Mouse (Mus musculus) megakaryocyte, embryonic 14.5 days (primary cell): ENCODE measurements around the gene Ints4.

Experiments used
- FLI1 ChIP-seq: IDR thresholded peaks from 2 replicates; pipeline ENCODE4 v1.6.1; 2012; ENCODE audit warnings: low read length, inconsistent platforms, mixed read lengths
- GATA1 ChIP-seq: IDR thresholded peaks from 3 replicates; pipeline ENCODE4 v1.6.1; 2012; ENCODE audit warnings: mixed read lengths, low read length, inconsistent platforms, borderline replicate concordance

- TF ChIP-seq GATA1 (no peak), FLI1 (no peak)
These were observed 41.8 kb upstream of the Ints4 start for GRCm38 (mm10) chr7:97438986-97439385.
